Mouse (Mus musculus): ENCODE data around the gene Mmab. TPM values are rescaled to one million over a fixed set of nuclear protein-coding genes. Genes with fewer than 3 reads are reported as not detected.
A peak's percentile ranks its signal among the peaks of the same experiment; 100 is the strongest.

Mmab gene
- polyA plus RNA-seq, 1 experiment from 2014 or later: 31.8 TPM

DNA sequence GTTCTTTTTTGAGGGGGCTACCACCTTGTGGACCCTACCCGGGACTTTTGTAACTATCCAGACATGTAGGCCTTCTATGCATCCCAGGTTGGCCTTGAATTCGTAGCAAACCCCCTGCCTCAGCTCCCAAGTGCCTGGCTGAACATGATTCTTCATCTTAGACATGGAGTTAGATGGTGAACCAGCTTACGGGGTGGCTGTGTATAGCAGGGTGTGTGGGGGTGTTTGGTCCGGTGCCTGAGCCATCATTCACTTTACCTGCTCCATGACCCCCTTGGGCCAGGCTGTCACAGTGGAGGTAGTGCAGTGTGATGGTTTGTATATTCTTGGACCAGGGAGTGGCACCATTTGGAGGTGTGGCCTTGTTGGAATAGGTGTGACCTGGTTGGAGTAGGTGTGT lies 24.1 kb upstream of the Mmab start:
- H3K27me3 ChIP-seq (ENCODE audit: control insufficient read depth, insufficient read depth, low read length): no peaks in the 10 kb centered on the region
- peak overlapping the region; percentile 83 for H3K27ac ChIP-seq (ENCODE audit: low read depth, low read length)
- H3K9me3 ChIP-seq (ENCODE audit: control insufficient read depth, low read length): no peaks in the 10 kb centered on the region
- peak overlapping the region; percentile 18; the same call in 1 of the 2 replicates for H3K9ac ChIP-seq (replicated peaks; ENCODE audit: low read depth, low read length)
- H3K36me3 ChIP-seq (ENCODE audit: control insufficient read depth, insufficient read depth, low read length): no peaks in the 10 kb centered on the region
- peaks cover 11% of the 10 kb centered on the region for H3K4me1 ChIP-seq (ENCODE audit: control insufficient read depth, insufficient read depth, low read length)
- H3K4me3 ChIP-seq (ENCODE audit: low read depth, low read length): no peak overlapping the region
- WGBS: 47% methylated on average over 4 of the region's 4 CpGs
- H3K4me2 ChIP-seq (ENCODE audit: low read depth, low read length): peak overlapping the region; percentile 40; the same call in 1 of the 2 replicates
- ATAC-seq (ENCODE audit: low read depth): no peak

DNA sequence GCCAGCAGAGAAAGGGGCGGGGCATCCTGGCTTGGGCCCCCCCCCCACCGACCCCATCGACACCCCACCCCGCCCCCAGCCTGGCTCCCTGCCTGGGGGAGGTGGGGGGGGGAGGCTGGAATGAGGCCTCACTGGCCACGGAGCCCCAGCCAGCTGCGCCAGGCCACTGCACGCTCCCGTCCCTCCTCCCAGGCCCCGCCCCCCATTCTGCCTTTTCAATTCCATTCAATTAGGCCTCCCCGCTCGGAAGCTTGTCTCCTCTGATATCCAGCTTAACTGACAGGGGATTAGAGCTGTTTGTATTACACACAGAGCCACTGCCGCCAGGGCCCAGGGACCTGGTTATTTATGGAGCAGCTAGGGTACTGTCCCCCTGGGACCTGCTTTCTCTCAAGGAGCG lies 23.6 kb upstream of the Mmab start:
- WGBS: 0% methylated on average over 6 of the region's 13 CpGs
- ATAC-seq (ENCODE audit: low read depth): peak; percentile 74; the same call in 1 of the 2 replicates
- Histone ChIP-seq H3K4me1 (ENCODE audit: control insufficient read depth, insufficient read depth, low read length) (peaks cover 11% of the 10 kb centered on the region), H3K4me2 (ENCODE audit: low read depth, low read length) (peak overlapping the region; percentile 40), H3K9me3 (ENCODE audit: control insufficient read depth, low read length) (no peaks in the 10 kb centered on the region), H3K9ac (replicated peaks; ENCODE audit: low read depth, low read length) (peak overlapping the region; percentile 18), H3K27me3 (ENCODE audit: control insufficient read depth, insufficient read depth, low read length) (no peaks in the 10 kb centered on the region), H3K36me3 (ENCODE audit: control insufficient read depth, insufficient read depth, low read length) (no peaks in the 10 kb centered on the region), H3K4me3 (ENCODE audit: low read depth, low read length) (peak overlapping the region; percentile 2; the same call in 1 of the 2 replicates), H3K27ac (ENCODE audit: low read depth, low read length) (peak overlapping the region; percentile 83)

DNA sequence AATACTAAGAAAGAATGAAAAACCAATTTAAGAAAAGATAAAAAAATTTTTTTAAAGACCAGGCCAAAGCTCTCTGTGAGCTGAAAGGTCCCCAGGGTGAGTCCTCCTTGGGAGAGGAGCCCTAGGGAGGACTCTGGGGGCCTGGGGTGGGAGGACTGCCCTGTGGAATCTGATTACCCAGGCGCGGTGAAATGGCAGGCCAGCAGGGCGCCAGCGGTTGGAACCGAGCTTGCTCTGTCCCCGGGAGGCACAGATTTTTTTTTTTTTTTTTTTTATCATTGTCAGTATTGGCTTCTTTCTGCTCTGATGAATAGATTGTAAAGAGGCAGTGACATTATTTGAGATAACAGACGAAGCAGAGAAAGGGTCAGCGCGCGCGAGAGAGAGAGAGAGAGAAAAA lies 23.2 kb upstream of the Mmab start:
- Histone ChIP-seq H3K4me3 (ENCODE audit: low read depth, low read length) (peak overlapping the region; percentile 2; the same call in 1 of the 2 replicates), H3K4me1 (ENCODE audit: control insufficient read depth, insufficient read depth, low read length) (peaks cover 11% of the 10 kb centered on the region), H3K9ac (replicated peaks; ENCODE audit: low read depth, low read length) (peak overlapping the region; percentile 18), H3K27me3 (ENCODE audit: control insufficient read depth, insufficient read depth, low read length) (no peaks in the 10 kb centered on the region), H3K27ac (ENCODE audit: low read depth, low read length) (peak overlapping the region; percentile 83), H3K9me3 (ENCODE audit: control insufficient read depth, low read length) (no peaks in the 10 kb centered on the region), H3K4me2 (ENCODE audit: low read depth, low read length) (peak overlapping the region; percentile 40), H3K36me3 (ENCODE audit: control insufficient read depth, insufficient read depth, low read length) (no peaks in the 10 kb centered on the region)
- peak; percentile 21; the same call in 1 of the 2 replicates for ATAC-seq (ENCODE audit: low read depth)
- 0% methylated on average over 7 of the region's 11 CpGs for WGBS

DNA sequence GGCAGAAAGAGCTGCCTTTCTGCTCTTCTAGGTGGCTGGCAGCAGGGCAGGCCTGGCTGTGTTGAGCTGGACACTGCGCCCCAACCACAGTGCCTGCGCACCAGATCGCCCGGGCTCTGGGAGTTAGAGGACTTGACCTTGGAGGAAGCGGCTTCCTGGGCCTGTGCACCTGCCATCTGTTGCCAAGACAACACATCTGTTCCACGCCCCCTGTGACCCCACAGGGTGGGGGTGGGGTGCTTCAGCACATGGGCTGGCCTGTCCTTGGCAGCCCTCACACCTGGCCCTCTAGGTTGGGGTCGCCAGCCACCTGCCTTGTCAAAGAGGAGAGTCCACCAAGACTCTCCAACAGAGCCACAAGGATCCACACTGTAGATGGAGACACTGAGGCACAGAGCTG lies 21.8 kb upstream of the Mmab start:
- Histone ChIP-seq H3K9ac (replicated peaks; ENCODE audit: low read depth, low read length) (no peak overlapping the region), H3K4me2 (ENCODE audit: low read depth, low read length) (no peak overlapping the region), H3K4me3 (ENCODE audit: low read depth, low read length) (no peak overlapping the region), H3K27me3 (ENCODE audit: control insufficient read depth, insufficient read depth, low read length) (no peaks in the 10 kb centered on the region), H3K4me1 (ENCODE audit: control insufficient read depth, insufficient read depth, low read length) (peaks cover 11% of the 10 kb centered on the region), H3K27ac (ENCODE audit: low read depth, low read length) (no peak overlapping the region), H3K9me3 (ENCODE audit: control insufficient read depth, low read length) (no peaks in the 10 kb centered on the region), H3K36me3 (ENCODE audit: control insufficient read depth, insufficient read depth, low read length) (no peaks in the 10 kb centered on the region)
- WGBS: 61% methylated on average over 7 of the region's 7 CpGs
- no peak for ATAC-seq (ENCODE audit: low read depth)

DNA sequence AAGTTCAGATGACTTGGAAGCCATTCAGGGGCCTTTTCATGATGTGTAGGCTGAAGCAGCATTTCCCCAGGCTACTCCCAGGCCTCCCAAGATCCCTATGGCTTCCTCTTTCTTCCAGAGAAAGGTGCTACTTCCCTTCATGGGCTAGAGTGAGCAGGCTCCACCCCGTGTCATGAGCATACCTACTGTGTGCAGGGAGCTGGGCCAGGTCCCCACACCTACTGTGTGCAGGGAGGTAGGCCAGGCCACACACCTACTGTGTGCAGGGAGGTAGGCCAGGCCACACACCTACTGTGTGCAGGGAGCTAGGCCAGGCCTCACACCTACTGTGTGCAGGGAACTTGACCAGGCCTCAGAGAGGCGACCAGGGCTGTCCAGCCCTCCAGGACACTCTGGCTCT lies 20.7 kb upstream of the Mmab start:
- Histone ChIP-seq H3K9me3 (ENCODE audit: control insufficient read depth, low read length) (no peaks in the 10 kb centered on the region), H3K4me2 (ENCODE audit: low read depth, low read length) (no peak overlapping the region), H3K36me3 (ENCODE audit: control insufficient read depth, insufficient read depth, low read length) (no peaks in the 10 kb centered on the region), H3K27ac (ENCODE audit: low read depth, low read length) (no peak overlapping the region), H3K4me3 (ENCODE audit: low read depth, low read length) (no peak overlapping the region), H3K4me1 (ENCODE audit: control insufficient read depth, insufficient read depth, low read length) (peaks cover 11% of the 10 kb centered on the region), H3K27me3 (ENCODE audit: control insufficient read depth, insufficient read depth, low read length) (no peaks in the 10 kb centered on the region), H3K9ac (replicated peaks; ENCODE audit: low read depth, low read length) (no peak overlapping the region)
- WGBS: 93% methylated on average over 2 of the region's 2 CpGs
- ATAC-seq (ENCODE audit: low read depth): no peak

DNA sequence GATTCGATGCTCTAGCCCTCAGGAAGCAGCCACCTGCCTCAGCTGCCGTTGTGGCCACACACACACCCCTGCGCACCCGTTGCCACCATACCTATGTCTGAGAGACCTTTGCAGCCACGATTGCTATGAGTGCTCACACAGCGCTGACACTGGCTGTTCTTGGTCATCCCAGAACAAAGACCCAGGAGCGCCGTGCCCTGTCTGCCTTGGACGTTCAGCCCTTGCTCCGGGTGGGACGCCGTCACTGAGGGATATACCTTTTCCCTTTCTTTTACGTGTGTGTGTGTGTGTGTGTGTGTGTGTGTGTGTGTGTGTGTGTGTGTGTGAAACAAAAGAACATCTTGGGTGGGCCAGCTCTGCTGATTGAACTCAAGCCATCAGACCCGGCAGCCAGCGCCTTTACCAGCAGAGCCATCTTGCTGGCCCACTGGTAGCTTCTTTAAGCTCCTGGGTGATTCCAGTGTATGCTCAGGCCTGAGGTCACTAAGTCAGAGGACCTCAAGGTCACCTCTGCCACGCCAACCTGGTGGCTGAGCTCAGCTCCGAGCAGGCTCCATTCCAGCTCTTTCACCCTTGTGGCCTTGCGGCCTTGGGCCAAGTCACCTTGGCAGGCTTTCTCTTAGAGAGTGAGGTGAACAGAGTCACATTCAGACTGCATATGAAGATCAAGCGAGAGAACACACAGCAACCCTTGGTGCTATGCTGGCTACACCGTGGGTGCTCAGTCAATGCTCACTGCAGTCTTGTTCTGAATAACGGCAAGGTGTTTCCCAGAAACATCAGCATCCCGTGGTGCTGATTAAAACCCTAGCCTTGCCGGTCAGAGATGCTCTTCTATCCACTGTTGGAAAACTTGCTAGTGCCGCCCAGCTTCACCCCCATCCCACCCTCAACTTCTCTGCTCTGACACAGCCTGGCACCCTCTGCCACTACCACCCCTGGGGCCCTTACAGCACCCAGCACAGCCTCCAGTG lies 18.5 kb upstream of the Mmab start:
- ATAC-seq (ENCODE audit: low read depth): no peak
- WGBS: 83% methylated on average over 24 of the region's 24 CpGs
- Histone ChIP-seq H3K36me3 (ENCODE audit: control insufficient read depth, insufficient read depth, low read length) (no peaks in the 10 kb centered on the region), H3K4me2 (ENCODE audit: low read depth, low read length) (no peak overlapping the region), H3K9me3 (ENCODE audit: control insufficient read depth, low read length) (no peaks in the 10 kb centered on the region), H3K4me3 (ENCODE audit: low read depth, low read length) (no peak overlapping the region), H3K9ac (replicated peaks; ENCODE audit: low read depth, low read length) (no peak overlapping the region), H3K4me1 (ENCODE audit: control insufficient read depth, insufficient read depth, low read length) (peaks cover 4% of the 10 kb centered on the region; the same call in 1 of the 2 replicates), H3K27me3 (ENCODE audit: control insufficient read depth, insufficient read depth, low read length) (no peaks in the 10 kb centered on the region), H3K27ac (ENCODE audit: low read depth, low read length) (no peak overlapping the region)

DNA sequence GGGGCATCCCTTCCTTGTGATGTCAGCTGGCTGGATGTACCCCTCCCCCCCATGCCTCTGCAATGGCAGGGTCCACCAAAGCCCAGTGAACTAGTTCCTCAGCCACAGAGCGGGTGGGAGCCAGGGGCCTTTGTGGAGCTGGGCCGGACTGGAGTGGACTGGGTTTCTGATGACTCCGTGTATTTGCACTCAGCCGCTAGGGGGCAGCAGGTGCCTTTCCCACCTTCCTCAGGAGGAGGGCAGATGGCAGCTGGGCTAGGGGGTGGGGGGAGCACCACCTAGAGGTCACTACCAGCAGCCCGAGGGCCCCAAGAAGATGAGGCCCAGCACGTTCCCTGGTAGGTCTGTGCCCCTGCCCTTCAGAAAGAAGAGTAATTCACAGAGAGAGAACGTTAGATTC lies 17.4 kb upstream of the Mmab start:
- 5% methylated on average over 7 of the region's 7 CpGs for WGBS
- H3K27me3 ChIP-seq (ENCODE audit: control insufficient read depth, insufficient read depth, low read length): no peaks in the 10 kb centered on the region
- H3K9me3 ChIP-seq (ENCODE audit: control insufficient read depth, low read length): no peaks in the 10 kb centered on the region
- no peak overlapping the region for H3K9ac ChIP-seq (replicated peaks; ENCODE audit: low read depth, low read length)
- H3K4me3 ChIP-seq (ENCODE audit: low read depth, low read length): no peak overlapping the region
- no peaks in the 10 kb centered on the region for H3K36me3 ChIP-seq (ENCODE audit: control insufficient read depth, insufficient read depth, low read length)
- peak; percentile 60; the same call in 1 of the 2 replicates for ATAC-seq (ENCODE audit: low read depth)
- no peak overlapping the region for H3K4me2 ChIP-seq (ENCODE audit: low read depth, low read length)
- H3K4me1 ChIP-seq (ENCODE audit: control insufficient read depth, insufficient read depth, low read length): no peaks in the 10 kb centered on the region
- no peak overlapping the region for H3K27ac ChIP-seq (ENCODE audit: low read depth, low read length)

DNA sequence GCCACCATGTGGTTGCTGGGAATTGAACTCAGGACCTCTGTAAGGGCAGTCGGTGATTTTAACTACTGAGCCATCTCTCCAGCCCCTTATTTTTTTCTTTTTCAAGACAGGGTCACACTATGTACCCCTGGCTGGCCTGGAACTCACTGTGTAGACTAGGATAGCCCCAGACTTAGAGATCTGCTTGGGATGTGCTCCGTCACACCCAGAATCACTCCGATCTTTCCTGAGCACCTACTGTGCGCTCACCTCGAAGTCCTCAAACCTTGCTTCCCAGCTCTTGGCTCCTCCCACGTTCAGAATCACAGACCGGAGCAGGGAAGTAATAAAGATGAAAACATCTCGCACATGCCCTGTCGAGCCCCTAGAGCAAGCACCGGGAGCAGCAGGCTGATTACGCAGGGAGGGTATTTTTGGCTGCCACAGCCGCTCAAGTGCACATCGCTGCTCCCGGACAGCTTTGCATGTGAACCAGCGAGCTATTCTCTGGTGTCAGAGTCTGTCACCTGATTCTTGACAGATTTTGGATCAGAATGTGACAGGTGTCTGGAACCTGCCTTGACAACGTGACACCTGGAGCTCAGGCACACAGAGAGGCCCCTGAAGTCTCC lies 13.2 kb upstream of the Mmab start:
- no peak overlapping the region for H3K4me3 ChIP-seq (ENCODE audit: low read depth, low read length)
- no peaks in the 10 kb centered on the region for H3K36me3 ChIP-seq (ENCODE audit: control insufficient read depth, insufficient read depth, low read length)
- no peaks in the 10 kb centered on the region for H3K27me3 ChIP-seq (ENCODE audit: control insufficient read depth, insufficient read depth, low read length)
- H3K9me3 ChIP-seq (ENCODE audit: control insufficient read depth, low read length): no peaks in the 10 kb centered on the region
- no peak overlapping the region for H3K4me2 ChIP-seq (ENCODE audit: low read depth, low read length)
- no peak overlapping the region for H3K9ac ChIP-seq (replicated peaks; ENCODE audit: low read depth, low read length)
- H3K4me1 ChIP-seq (ENCODE audit: control insufficient read depth, insufficient read depth, low read length): no peaks in the 10 kb centered on the region
- ATAC-seq (ENCODE audit: low read depth): no peak
- H3K27ac ChIP-seq (ENCODE audit: low read depth, low read length): no peak overlapping the region
- 80% methylated on average over 16 of the region's 16 CpGs for whole genome bisulfite sequencing

DNA sequence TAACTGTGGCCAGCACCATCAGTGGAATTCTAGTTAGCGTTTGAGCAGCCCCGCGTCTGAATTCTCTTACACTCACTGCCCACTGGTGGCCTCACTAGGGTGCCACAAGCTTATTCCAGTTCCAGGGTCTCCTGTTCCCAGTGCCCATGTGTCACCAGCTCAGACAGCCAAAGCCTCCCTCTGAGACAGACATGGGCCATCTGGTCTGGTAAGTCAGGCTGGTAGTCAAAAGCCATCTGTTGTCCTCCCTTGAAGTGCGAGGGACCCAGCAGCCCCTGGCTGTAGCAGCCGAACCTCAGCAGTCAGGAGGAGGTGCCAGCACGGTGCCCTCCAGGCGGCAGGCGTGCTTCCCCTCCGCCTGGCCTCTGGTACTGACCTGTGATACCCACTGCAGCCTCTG lies 12.4 kb upstream of the Mmab start:
- Histone ChIP-seq H3K27me3 (ENCODE audit: control insufficient read depth, insufficient read depth, low read length) (no peaks in the 10 kb centered on the region), H3K9me3 (ENCODE audit: control insufficient read depth, low read length) (no peaks in the 10 kb centered on the region), H3K4me3 (ENCODE audit: low read depth, low read length) (no peak overlapping the region), H3K4me1 (ENCODE audit: control insufficient read depth, insufficient read depth, low read length) (no peaks in the 10 kb centered on the region), H3K36me3 (ENCODE audit: control insufficient read depth, insufficient read depth, low read length) (no peaks in the 10 kb centered on the region), H3K4me2 (ENCODE audit: low read depth, low read length) (no peak overlapping the region), H3K9ac (replicated peaks; ENCODE audit: low read depth, low read length) (no peak overlapping the region), H3K27ac (ENCODE audit: low read depth, low read length) (no peak overlapping the region)
- no peak for ATAC-seq (ENCODE audit: low read depth)
- 64% methylated on average over 9 of the region's 9 CpGs for WGBS
